Mouse (Mus musculus) bone marrow, adult 2 months (tissue): ENCODE results near the gene Slc25a29.

ENCODE experiments used
- CTCF ChIP-seq: fragments of 200-500 bp; IDR thresholded peaks from 2 replicates; pipeline ENCODE4 v1.5.1; 2011; ENCODE audit warnings: low read length, control low read depth; ENCODE audit not compliant: control insufficient read depth, insufficient read depth
- POLR2A ChIP-seq: fragments of 200-500 bp; IDR thresholded peaks from 2 replicates; pipeline ENCODE4 v1.6.1; 2011; ENCODE audit warnings: low read depth, mild to moderate bottlenecking, control low read depth, low read length, borderline replicate concordance; ENCODE audit not compliant: control insufficient read depth

GRCm38 (mm10) chr12:108869575-108869974, 33.9 kb upstream of the Slc25a29 start:
- TF ChIP-seq POLR2A (no peak), CTCF (peak; percentile 23; the same call in 1 of the 2 replicates)
